Mouse (Mus musculus) thymus, postnatal 36 days (tissue): ENCODE data around the gene Faf1.

Experiments used
- DNase-seq, 2 experiments: peaks; one replicate each; pipeline ENCODE4 v3.0.0; 2022; ENCODE audit warnings: mixed read lengths in 2 of 2

Faf1 gene

DNA sequence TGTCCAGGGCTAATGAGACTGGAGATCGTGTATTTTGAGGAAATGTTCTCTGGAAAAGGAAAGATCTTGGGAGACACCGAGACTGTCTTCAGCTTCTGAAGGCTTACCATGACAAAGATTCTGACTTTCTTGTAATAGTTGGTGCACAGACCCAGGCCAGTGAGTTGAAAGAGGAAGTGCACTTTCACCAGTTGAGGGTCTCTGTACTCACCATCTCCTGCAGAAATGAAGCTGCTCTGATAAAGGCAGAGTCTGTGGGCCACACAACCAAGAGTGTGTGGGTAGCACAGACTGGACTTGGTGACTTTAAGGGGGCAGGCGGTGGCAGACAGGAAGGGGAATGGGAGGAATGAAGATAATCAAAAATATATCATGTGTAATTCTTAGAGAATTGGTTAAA, 260.2 kb downstream of the Faf1 start:
- no peak for DNase-seq

DNA sequence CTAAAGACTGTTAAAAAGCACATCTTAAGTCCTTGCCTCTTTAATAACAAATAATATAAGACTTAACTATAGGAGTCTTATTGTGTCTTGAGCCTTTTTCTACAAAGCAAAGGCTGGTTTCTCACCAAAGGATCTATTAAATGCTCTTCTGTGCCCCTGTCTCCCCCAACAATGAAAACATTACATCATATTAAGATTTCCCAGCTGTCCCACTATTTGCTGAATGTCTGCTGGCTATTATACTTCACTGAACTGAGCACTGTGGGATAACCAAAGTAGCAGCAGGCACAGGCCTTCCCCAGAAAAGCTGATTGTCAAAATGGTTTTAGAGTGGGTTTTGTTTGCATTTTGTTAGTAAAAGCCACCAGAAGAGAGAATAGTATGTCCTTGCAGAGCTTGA, 262.9 kb downstream of the Faf1 start:
- no peak for DNase-seq

GRCm38 (mm10) chr4:109945554-109945953, 269.2 kb downstream of the Faf1 start:
- no peak for DNase-seq

GRCm38 (mm10) chr4:109949307-109949706, 272.9 kb downstream of the Faf1 start:
- DNase-seq = no peak

DNA sequence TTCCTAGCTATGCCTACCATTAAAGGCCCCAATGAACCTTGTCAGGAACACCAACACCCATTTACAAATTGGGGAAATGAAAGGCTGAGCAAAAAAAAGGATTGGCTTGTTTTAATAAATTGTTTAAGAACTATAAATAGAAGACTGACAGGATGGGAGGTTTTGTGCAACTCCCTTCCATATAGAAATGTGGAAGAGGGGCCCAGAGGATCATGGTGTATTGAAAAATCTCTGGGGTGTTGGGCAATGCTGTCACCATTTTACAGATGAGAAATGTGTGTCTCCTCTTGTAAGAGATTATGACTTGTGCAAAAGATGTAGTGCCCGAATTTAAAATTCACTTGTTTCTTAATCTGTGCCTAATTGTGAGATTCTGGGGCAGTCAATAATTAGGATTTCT, 277.1 kb downstream of the Faf1 start:
- DNase-seq = no peak

DNA sequence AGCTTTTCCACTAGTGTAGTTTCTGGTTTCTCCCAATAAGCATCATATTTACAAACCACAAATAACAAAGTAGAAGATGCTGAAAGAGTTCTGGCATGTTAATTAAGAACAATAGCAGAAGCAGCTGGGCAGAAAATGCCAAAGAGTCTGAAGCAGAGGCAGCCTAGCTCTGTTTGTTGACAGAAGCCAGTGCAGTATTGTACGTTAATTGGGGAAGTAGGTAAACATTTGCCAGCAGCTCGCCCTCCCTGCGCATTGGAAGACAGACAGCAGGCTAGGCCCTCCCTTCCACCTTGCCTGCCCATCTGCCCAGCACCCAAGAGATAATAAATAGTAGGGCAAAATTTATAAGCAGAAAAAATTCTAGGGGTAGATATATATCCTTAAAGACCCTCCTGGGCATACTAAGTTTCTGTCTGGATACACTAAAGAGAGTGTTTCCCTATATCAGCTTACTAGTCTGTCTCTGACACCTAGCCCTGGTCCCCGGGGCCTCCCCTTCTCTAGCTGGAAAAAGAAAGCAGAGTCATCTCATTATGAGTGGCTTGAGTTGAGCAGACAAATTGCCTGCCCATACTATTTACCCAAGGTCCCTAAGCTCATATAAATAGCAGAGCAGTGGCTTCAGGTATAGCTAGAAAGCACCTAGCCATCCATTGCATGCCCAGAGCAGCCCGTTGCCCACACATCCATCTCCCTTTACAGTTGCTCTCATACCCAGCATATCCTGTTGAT, 284.0 kb downstream of the Faf1 start:
- DNase-seq = no peak

- DNase-seq = no peak
Observed at GRCm38 (mm10) chr4:109963570-109964279, 287.3 kb downstream of the Faf1 start.

DNA sequence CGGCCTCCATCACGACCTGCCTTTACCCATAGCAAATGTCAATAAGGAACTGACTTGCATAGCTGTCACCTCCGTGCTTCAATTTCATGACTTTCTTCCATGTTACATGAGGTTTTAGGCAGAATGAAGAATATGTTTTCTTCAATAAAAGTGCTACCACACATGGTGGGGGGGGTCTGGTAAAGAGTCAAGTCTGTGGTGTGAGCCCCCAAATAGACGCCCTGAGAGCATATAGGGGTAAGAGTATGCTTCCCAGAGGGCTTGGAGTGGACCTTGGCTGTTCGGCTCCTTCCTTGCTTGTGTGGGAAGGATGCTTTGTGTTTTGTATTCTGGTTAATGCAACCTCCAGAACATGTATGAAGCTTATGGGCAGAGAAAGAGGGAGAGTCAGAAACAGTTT, 293.2 kb downstream of the Faf1 start:
- no peak for DNase-seq

DNA sequence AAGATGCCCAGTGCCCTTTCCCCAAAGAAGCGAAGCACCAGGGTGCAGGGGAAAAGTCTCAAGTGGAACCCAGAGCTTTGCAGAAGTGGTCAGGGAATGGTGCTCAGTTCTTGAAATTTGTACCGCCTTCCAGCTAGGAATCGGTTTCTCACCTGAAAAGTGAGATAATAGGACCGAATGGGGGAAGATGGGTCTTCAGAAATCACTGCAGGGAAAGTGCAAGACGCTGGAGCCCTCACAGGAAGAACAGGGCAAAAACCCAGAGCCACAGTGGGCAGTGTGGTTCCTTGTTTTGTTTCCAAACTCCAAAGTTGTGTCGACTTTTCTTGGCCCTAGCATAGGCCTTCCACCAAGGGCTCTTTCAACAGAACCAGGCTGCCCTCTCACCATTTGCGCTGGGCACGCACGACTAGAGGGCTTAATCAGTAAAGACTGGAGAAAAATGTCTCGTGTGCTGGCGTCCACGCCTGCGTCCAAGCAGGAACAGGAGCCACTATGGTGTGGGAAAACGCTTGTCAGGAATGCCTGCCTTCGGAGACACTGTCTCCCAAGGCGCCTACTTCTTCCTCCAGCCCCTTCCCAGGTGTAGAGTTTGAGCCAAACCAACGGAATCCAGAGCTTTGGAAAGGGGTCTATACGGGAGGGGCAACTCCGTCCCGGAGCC, 297.7 kb downstream of the Faf1 start:
- DNase-seq = no peak

DNA sequence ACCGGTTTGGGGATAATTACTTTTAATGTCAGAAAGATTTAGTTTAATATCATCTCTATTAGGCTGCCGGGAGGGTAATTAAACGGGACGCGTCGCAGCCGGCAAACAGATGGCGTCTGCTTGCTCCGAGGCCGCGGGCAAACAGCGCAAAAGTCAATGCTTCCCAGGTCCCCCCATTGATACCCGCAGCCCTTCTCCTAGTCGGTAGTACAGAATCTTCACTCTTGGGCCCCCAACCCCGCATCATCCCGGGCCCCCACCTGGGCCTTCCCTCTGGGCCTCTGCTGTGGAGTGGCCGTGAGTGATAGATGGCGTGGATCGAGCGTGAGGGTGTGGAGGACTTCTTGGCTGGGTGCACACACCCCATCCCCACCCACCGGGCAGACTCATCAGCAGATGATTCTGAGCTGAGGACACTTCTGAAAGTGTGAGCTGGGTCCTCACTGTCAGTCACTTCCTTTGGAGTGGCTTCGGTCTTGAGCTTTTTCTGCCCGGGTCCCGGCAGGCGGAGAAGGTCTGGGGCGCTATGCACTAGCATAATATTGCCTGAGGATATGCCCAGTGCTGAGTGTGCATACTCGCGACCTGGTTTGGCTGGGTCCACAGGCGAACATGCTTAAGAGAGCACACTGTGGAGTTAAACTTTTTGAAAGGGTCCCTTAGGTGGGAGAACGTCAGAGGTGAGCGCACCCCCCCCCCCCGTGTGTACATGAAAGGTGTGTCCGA, 298.4 kb downstream of the Faf1 start:
- no peak for DNase-seq

DNA sequence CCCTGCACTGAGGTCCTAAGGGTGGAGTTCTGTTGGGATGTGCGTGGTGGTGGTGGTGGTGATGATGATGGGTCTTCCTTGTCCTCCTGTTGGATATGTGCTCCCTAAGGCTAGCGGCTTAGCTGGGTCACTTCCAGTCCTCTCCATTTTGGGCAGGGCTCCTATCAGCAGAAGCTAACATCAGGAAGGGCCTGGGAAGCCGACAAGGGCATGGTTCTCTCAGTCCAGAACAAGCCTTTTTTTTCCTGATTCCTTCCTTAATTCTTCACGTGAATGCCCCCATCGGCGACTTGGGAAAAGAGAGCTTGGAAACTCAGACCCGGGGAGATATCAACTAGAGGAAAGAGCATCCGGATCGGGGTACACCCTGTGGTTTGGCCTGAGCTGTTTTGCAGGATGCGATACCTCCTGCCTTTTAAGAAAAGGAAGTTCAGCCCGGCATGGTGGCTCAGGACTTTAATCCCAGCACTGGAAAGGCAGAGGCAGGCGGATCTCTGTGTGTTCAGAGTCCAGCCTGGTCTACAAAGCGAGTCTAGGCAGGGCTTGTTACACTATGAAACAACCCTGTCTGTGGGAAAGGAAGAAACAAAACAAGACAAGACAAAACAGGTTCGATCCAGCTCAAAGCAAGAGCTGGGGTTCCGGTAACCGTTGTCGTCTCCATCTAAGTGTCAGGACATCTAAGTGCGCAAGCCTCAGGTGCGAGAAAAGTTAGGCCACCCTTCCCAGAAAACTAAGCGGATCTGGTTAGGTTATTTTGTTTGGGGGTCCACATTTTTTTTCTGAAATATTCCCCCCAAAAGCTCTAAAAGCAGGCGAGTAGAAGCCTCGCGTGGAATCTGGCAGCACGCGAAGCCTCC, 299.2 kb downstream of the Faf1 start:
- DNase-seq = no peak

- no peak for DNase-seq
Observed at GRCm38 (mm10) chr4:109976273-109977147, 300.1 kb downstream of the Faf1 start.

GRCm38 (mm10) chr4:109977148-109978067, 301.0 kb downstream of the Faf1 start, which contains the start of gene Dmrta2:
TSS of gene Dmrta2 (plus strand) at chr4:109978053.
- DNase-seq = peak in 1 of 2 experiments; percentile 8

GRCm38 (mm10) chr4:109978068-109978857, 301.9 kb downstream of the Faf1 start:
- no peak for DNase-seq

GRCm38 (mm10) chr4:109978858-109979340, 302.5 kb downstream of the Faf1 start:
- DNase-seq = no peak

- no peak for DNase-seq
Observed at GRCm38 (mm10) chr4:109979461-109980320, 303.3 kb downstream of the Faf1 start.

DNA sequence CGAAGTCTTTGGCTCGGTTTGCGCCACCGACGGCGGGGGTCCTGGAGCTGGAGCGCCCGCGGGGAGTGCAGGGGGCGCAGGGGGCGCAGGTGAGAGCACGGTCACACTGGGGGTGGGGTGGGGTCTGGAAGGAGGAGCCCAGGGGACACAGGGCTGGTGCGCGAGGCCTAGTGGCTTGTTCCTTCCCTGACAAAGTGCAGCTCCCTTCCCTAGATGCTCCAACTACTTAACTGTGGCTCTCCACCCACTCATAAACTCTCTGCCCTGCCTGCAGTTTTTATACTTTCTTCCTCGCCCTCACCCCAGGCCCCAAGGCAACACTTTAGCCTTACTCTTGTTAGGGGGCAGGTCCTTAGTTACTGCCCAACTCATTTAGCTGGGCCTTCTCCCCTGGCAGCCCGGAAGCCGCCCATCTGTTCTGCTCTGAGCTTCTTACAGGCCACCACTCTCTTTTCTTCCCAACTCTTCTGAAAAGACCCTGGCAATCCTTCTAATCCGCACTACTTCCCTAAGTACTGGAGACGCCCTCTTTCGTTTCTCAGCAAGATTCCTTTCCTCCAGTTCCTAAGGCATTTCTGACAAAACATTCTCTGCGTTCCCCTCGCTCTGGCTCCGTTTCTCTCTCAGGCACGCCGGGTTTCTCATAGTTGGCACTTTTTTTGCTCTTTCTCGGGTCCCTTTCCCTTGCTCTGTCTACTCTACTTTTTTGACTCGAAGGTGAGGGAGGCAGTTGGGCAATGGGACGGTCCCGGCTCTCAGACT, 304.1 kb downstream of the Faf1 start:
- no peak for DNase-seq
